Mouse (Mus musculus) embryo, embryonic 11.5 days (tissue): ENCODE results near the gene Pik3c2b.
A peak's percentile ranks its signal among the peaks of the same experiment; 100 is the strongest.

ENCODE experiments used
- DNase-seq: peaks from one replicate; pipeline ENCODE4 v3.0.0-alpha.2; 2012; ENCODE audit warnings: low read depth, low spot score

Gene Pik3c2b

GRCm38 (mm10) chr1:133100980-133101798, 55.7 kb downstream of the Pik3c2b start:
- peak; percentile 69 for DNase-seq

GRCm38 (mm10) chr1:133102108-133102507, 56.6 kb downstream of the Pik3c2b start:
- no peak for DNase-seq

GRCm38 (mm10) chr1:133103315-133103714, 57.8 kb downstream of the Pik3c2b start:
- DNase-seq: no peak

GRCm38 (mm10) chr1:133103871-133104270, 58.4 kb downstream of the Pik3c2b start:
- DNase-seq: no peak

GRCm38 (mm10) chr1:133116108-133116507, 70.6 kb downstream of the Pik3c2b start:
- no peak for DNase-seq

GRCm38 (mm10) chr1:133118127-133118526, 72.7 kb downstream of the Pik3c2b start:
- DNase-seq: no peak

GRCm38 (mm10) chr1:133118844-133119243, 73.4 kb downstream of the Pik3c2b start:
- DNase-seq: no peak

GRCm38 (mm10) chr1:133119931-133120712, 74.7 kb downstream of the Pik3c2b start:
- DNase-seq: no peak

- DNase-seq: no peak
Measured at GRCm38 (mm10) chr1:133121246-133121645, 75.8 kb downstream of the Pik3c2b start.

- no peak for DNase-seq
Measured at GRCm38 (mm10) chr1:133124137-133124536, 78.7 kb downstream of the Pik3c2b start.

- no peak for DNase-seq
Measured at GRCm38 (mm10) chr1:133125640-133126364, 80.3 kb downstream of the Pik3c2b start.

- DNase-seq: no peak
Measured at GRCm38 (mm10) chr1:133126365-133126740, 80.9 kb downstream of the Pik3c2b start.

GRCm38 (mm10) chr1:133127328-133127727, 81.9 kb downstream of the Pik3c2b start:
- no peak for DNase-seq

GRCm38 (mm10) chr1:133129471-133130221, 84.2 kb downstream of the Pik3c2b start:
- no peak for DNase-seq

GRCm38 (mm10) chr1:133130638-133131560, 85.4 kb downstream of the Pik3c2b start, which contains the start of gene Ppp1r15b:
TSS of gene Ppp1r15b (plus strand) at chr1:133131143.
- peak; percentile 96 for DNase-seq

- DNase-seq: no peak
Measured at GRCm38 (mm10) chr1:133131561-133131905, 86.1 kb downstream of the Pik3c2b start.

GRCm38 (mm10) chr1:133131936-133132335, 86.5 kb downstream of the Pik3c2b start:
- no peak for DNase-seq

- DNase-seq: no peak
Measured at GRCm38 (mm10) chr1:133132388-133133326, 87.2 kb downstream of the Pik3c2b start.

GRCm38 (mm10) chr1:133133425-133133824, 88.0 kb downstream of the Pik3c2b start:
- no peak for DNase-seq
